Mouse (Mus musculus) left cerebral cortex, postnatal 25 days (tissue): ENCODE data around the gene Rcsd1. TPM values are rescaled to one million over a fixed set of nuclear protein-coding genes. Genes with fewer than 3 reads are reported as not detected.
A peak's percentile ranks its signal among the peaks of the same experiment; 100 is the strongest.

Experiments used
- DNase-seq, 2 experiments: peaks; one replicate each; pipeline ENCODE4 v3.0.0; 2022; ENCODE audit warnings: low spot score in 2 of 2, mixed read lengths in 1 of 2
- intact Hi-C: fragments of 180-260 bp; cut with DNase I; formaldehyde crosslinking; loops from one replicate; pipeline ENCODE4 v1.15.1; 2025
- total RNA-seq, 2 experiments: library from RNA; stranded (reverse); gene quantifications; 2 replicates each; pipeline ENCODE4 v1.2.3; 2021

The Rcsd1 gene
- total RNA-seq, 2 experiments from 2014 or later: 4.9 to 6.0 TPM

DNA sequence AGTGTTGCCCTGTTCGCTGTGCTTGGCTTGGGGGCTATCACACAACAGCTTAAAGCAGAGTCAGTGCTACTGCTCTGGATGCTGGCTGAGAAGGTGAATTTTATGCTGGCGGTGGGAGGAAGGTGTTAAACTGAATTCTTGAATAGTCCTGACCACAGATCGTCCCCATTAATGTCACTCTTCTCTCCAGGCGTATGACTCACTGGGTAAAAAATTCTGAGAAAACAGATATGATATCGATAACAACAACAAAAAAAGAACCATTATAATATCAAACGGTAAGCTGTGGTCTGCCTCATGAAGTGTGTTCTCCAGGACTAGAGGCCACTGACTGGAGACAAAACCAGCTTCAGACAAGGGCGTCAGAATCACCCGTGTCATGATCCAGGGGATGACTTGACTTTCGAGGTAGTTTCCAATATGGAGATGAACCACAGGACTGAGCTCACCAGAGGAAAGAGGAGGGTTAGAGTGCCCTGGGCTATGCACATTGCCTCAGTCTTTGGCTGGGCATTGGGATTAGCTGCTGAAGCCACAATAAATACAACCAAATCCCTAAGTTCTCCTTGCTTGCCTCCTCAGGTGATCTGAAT is 13.1 kb upstream of the Rcsd1 start:
- DNase-seq: no peak
- intact Hi-C loops: no loop called here

DNA sequence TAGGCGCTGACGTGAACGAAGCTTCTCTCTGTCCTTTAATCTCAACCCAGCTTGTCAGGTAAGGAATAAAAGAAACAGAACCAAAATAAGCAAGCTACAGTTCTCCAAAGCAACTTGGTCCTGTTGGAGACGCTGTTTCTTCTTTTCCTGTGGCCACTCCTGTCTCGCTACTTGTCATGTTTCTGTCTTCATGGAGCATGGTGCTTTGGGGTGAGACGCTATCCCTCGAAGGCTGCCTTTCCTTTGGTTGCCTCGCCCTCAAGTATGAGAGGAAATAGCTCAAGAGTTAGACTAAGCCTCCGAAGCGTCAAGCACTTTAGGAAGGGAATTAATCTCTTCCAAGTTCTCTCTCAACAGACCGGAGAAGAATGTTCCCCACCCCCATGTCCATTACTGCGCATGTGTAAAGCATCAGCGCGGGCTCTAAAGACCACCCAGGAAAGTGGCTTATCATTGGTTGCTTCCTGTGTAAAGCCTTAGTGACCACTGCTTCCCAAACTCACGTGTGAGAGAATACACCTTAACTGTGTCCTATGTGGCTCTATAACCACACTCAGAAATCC is 9.1 kb upstream of the Rcsd1 start:
- intact Hi-C loops: no loop called here
- no peak for DNase-seq

- intact Hi-C loops: no loop called here
- DNase-seq: peak in 1 of 2 experiments; percentile 53
Measured at GRCm38 (mm10) chr1:165717711-165718542, 8.4 kb upstream of the Rcsd1 start.

DNA sequence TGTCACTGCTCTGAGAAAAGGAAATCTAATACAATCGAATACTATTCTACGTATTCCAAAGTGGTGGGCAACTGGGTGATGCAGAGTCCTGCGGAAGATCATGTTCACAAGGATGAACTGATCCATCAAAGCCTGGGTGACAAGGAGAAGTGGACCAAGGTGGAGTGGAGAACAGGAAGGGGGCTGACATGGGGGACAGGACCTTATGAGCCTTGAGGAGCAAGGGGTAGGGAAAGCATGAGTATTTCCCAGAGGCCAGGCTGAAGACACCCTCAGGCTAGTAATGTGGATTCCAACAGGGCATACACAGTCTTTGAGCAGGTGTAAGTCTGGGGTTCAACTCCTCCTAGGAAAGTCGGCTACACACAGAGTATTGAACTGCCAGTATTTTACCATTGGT is 6.9 kb upstream of the Rcsd1 start:
- no peak for DNase-seq
- intact Hi-C loops: no loop called here

- intact Hi-C loops: no loop called here
- no peak for DNase-seq
Measured at GRCm38 (mm10) chr1:165713798-165714197, 4.2 kb upstream of the Rcsd1 start.

GRCm38 (mm10) chr1:165711914-165712313 is 2.4 kb upstream of the Rcsd1 start:
- intact Hi-C loops: no loop called here
- DNase-seq: no peak

DNA sequence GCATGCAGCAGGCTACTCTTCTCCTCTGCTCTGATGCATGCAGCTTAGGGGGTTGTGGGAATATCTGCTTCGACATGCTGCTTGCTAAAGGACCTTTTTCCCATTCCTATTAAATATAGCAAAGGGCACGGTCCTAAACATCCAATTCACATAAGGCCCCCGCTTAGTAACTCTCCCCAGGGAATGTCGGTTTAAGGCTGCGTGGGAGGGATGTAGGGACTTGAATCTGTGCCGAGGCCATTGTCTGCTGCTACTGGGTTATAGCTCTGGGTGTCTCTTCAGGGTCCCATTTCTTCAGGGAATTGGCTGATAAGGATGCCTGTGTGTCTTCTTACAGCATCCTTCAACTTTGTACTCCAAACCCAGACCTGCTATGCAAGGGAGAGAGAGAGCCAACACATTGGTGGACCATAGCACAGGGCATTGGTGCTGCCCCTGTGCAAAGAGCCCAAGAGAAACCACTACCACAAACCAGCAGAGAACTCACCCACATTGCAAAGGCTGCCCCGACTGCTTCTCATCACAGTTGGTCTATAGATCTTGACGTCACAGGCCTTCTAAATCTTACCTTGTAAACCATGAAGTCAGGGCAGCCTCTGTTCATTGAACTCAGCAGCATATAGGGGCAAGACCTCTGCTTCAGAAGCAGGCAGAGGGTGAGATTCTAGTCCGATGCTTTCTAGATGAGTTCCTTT is 724 bp downstream of the Rcsd1 start:
- no peak for DNase-seq
- intact Hi-C loops: no loop called here

DNA sequence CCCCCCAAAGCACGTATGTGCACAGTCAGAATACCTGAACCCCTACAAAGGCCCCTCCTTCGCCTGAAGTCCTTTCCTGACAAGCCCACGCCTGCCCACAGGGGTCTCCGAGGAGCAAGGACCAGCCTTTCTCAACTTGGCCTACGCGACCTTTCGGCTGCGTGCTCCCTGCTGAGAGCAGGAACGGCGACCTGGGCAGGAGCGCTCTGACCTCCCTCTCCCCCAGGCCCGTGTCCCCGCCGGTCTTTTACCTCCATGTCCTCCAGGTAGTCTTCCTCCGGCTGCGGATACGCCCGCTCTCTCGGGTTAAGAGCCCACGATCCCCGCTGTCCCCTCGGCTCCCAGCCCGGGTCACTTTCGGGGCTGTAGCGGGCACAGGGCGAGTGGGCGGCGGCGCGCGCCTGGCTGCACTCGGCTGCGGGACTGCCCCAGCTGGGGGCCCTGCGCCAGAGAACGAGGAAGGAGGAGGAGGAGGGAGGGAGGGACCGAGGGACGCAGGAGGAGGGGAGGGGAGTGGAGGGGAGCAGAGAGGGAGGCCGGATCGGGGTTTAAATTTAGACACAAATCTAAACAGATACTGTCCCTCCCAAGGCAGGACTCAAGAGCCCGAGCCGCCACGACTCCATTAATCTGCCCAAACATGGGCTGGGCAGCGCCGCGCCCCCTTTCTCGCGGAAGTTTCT is 1.8 kb downstream of the Rcsd1 start:
- DNase-seq: no peak
- intact Hi-C loops: no loop called here

DNA sequence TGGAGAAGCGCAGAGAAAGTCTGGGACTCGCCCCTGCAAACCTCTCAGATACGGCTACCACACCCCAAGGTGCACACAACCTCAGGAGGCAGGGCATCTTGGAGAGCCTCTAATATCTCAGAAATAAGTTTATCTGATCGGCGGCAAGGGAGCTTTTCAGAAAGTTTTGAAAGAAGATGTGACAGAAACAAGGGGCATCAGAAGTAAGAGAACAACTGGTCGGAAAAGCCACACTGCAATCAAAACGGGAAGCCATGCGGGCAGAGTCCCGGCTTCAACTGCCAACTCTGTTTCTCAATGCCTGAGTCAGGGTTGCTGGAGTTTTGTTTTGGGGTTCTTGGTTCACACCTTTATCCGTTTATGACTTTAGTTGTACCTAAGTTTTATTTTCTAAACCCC is 2.3 kb downstream of the Rcsd1 start:
- intact Hi-C loops: no loop called here
- no peak for DNase-seq

- DNase-seq: no peak
- intact Hi-C loops: no loop called here
Measured at GRCm38 (mm10) chr1:165706492-165706891, 3.1 kb downstream of the Rcsd1 start.

DNA sequence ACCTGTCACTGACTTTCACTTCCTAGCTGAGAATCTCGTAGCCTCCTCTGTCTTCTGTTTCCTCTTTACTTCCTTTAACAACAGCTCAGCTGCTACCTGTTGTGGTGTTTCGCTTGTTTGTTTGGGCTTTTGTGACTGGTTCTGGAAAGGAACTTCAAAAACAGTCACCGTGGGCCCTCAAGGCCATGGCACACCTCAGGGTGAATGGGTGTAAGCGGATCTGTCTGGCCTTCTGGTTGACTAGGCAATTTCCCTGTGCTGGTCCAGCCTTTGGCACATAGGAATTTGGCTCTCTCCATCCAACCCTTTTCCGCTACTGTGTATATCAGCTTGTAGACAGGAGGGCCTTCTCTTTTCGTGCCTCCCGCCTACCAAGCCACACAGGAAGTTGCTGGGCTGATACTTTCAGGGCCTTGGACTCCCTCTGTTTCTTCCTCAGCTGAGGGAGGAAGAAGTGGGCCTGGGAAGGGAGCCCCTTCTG is 3.6 kb downstream of the Rcsd1 start:
- no peak for DNase-seq
- intact Hi-C loops: no loop called here

- DNase-seq: no peak
- intact Hi-C loops: no loop called here
Measured at GRCm38 (mm10) chr1:165705368-165705767, 4.2 kb downstream of the Rcsd1 start.

GRCm38 (mm10) chr1:165704841-165705240 is 4.7 kb downstream of the Rcsd1 start:
- intact Hi-C loops: no loop called here
- DNase-seq: no peak

- peak in 1 of 2 experiments; percentile 45 for DNase-seq
- intact Hi-C loops: no loop called here
Measured at GRCm38 (mm10) chr1:165702221-165703031, 7.1 kb downstream of the Rcsd1 start.

DNA sequence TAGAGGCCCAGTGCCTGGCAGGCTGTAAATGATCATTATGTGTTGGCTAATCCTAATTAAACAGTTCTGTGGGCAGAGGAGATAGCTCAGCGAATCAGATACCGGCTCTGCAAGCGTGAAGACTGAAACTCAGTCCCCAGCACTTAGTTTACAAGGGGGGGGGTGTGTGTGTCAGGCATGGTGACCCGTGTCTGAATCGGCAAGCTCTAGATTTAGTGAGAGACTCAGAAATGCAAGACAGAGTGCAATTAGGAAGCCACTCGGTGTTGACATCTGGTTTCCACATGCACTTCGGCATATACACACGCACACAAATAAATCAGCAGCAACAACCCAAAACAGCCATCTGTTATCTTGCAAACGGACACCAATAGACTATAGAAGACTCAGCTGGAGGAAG is 8.0 kb downstream of the Rcsd1 start:
- DNase-seq: no peak
- intact Hi-C loops: no loop called here

DNA sequence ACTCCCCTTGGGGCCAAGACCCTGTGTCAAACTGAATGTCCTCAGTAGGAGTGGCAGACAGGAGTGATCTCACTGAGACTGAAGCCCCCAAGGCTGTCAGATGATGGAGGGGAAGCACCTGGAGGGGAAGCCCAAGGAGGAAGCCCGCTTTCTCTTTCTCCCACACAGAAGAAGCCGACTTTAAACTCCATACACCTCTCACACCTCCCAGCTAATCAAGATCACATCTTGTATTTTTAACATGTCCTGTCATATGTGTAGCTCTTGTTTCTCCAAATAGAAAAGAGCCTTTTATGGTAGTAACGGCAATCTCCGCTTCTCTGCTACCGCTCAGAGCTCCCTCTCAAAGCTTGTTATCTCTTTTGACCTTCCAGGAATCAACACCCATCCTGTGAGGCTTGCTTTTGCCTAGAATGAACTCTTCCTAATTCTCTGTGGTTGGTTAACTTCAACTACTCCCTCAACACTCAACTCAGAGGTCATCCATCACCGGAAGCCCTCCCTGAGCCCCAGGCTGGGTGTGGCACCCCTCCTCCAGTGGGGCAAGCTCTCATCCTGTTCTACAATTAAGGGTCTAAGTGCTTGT is 8.5 kb downstream of the Rcsd1 start:
- intact Hi-C loops: no loop called here
- DNase-seq: no peak

- DNase-seq: no peak
- intact Hi-C loops: no loop called here
Measured at GRCm38 (mm10) chr1:165700376-165700815, 9.2 kb downstream of the Rcsd1 start.

- intact Hi-C loops: no loop called here
- DNase-seq: no peak
Measured at GRCm38 (mm10) chr1:165697701-165698100, 11.9 kb downstream of the Rcsd1 start.

DNA sequence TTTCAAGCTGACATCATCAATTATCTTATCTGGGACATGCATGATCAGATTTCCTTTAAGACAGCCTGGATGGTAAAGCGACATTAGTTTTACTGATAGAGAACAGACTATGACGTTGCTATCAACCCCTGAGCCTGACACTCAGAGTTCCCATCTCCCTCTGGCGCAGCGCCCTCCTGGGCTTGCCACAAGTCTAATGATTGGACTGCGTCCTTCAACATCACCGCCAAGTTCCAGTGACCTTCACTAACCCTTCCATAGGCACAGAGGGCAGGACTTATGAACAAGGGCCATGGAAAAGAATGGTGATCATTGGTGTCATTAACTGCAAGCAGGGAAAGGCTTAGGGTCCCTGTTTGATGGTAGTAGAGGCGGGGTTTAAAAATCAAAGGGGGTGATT is 12.7 kb downstream of the Rcsd1 start:
- intact Hi-C loops: no loop called here
- no peak for DNase-seq
